Mouse (Mus musculus) liver, postnatal 0 days (tissue): ENCODE data around the gene Ccl6.

ENCODE experiments used
- CTCF ChIP-seq: sonication (generic); IDR thresholded peaks from 2 replicates; pipeline ENCODE4 v1.5.1; 2016; ENCODE audit warnings: antibody characterized with exemption, low read depth
- EP300 ChIP-seq: IDR thresholded peaks from 2 replicates; pipeline ENCODE4 v1.6.1; 2016; ENCODE audit warnings: antibody characterized with exemption, low read depth, mild to moderate bottlenecking

DNA sequence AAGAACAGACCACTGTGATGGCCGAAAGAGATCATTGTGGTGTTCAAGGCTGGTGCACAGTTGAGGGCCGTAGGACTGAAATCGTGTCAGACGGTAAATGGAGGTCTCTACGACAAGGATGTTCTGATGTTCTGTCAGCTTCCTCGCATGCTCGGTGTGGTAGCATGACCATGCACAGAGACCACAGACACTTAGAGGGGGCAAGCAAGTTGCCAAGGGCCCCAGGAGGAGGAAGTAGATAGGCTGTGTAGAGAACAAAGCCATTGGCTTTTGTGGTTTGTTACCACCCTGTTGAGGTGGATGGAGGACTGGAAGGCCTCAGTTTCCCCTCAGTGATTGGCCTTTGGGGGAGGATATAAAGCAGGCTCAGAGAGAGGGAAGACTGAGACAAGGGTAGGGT is 23.6 kb downstream of the Ccl6 start:
- no peak for TF ChIP-seq EP300
- TF ChIP-seq CTCF = no peak
